ENCODE assay signal across 18 mouse cellular contexts in the genomic region with DNA sequence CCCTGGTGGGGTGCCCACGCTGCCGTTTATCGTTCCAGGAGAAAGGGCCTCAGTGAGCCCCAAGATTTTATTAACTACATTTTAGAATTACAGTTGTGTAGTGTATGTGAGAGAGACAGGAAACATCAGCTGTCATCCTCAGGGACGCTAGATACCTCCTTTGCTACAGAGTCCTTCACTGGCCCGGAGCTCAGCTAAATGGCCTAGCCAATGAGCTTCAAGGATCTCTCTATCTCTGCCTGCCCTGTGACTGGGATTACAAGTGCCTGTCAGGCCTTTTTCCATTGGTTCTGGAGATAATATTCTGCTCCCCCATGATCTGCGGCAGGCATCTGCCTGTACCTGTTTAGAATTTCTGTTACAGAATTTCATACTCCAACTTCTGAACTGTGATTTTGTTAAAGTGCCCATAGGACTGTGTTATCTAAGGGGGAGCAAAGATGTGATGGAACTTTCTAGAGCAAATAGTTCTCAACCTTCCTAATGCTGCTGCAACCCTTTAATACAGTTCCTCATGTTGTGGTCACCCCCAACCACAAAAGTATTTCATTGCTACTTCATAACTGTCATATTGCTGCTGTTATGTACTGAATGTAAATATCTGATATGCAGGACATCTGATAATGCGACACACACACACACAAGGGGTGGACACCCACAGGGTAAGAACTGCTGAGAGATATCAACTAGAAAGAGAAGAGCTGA. TPM values are rescaled to one million over a fixed set of nuclear protein-coding genes. Genes with fewer than 3 reads are reported as not detected.
DNase-seq lines count a peak whose midpoint lies in the region; ATAC-seq and TF ChIP-seq lines count a peak whose summit lies in the region.
"Had no signal": no experiment of that assay in that cellular context is flagged by ENCODE, and none has a peak within 500 bp of the region (broad histone marks: within the 10 kb centered on the region; RNA-seq: fewer than 3 reads in every experiment).

No protein-coding gene starts in this region.

- no peak for TF ChIP-seq CTCF in heart, adult 2 months (IDR thresholded peaks at IDR 0.05)

- TF ChIP-seq EP300 in heart, adult 2 months (IDR thresholded peaks at IDR 0.05; ENCODE audit: insufficient read depth, low read depth, low read length) = no peak

- H3K4me2 ChIP-seq in heart, embryonic 12.5 days = no peak overlapping the region
- H3K4me2 ChIP-seq in midbrain, embryonic 15.5 days = no peak overlapping the region
- H3K4me2 ChIP-seq in intestine, embryonic 16.5 days (ENCODE audit: low read depth, low read length) = no peak overlapping the region
- H3K4me2 ChIP-seq: forebrain, embryonic 13.5 days; limb, embryonic 13.5 days; neural tube, embryonic 12.5 days had no signal

- H3K79me2 ChIP-seq in heart, adult 2 months (replicated peaks; ENCODE audit: control insufficient read depth, insufficient read depth, low read length) = no peaks in the 10 kb centered on the region

- H3K4me1 ChIP-seq in heart, adult 2 months (ENCODE audit: control insufficient read depth, insufficient read depth, low read length) = peaks cover 10% of the 10 kb centered on the region
- peaks cover 21% of the 10 kb centered on the region for H3K4me1 ChIP-seq in heart, embryonic 12.5 days (replicated peaks)
- H3K4me1 ChIP-seq in midbrain, embryonic 10.5 days = peaks cover 32% of the 10 kb centered on the region
- no peaks in the 10 kb centered on the region for H3K4me1 ChIP-seq in midbrain, embryonic 15.5 days
- H3K4me1 ChIP-seq in brown adipose tissue, adult 24 weeks (ENCODE audit: control insufficient read depth, insufficient read depth, insufficient read length, low read length) = peaks cover 19% of the 10 kb centered on the region
- H3K4me1 ChIP-seq in intestine, embryonic 16.5 days (ENCODE audit: control insufficient read depth, insufficient read depth, low read length) = 0 out of 2 replicates have a peak, but pooled peaks cover 4% of the 10 kb centered on the region

- no peak for TF ChIP-seq POLR2A in heart, adult 2 months (IDR thresholded peaks at IDR 0.05; ENCODE audit: insufficient read depth, low read depth, low read length)

- no peak overlapping the region for H3K4me3 ChIP-seq in heart, adult 2 months
- H3K4me3 ChIP-seq in heart, embryonic 12.5 days = no peak overlapping the region
- no peak overlapping the region for H3K4me3 ChIP-seq in midbrain, embryonic 10.5 days
- H3K4me3 ChIP-seq in midbrain, embryonic 15.5 days = no peak overlapping the region
- H3K4me3 ChIP-seq in brown adipose tissue, adult 24 weeks (ENCODE audit: insufficient read depth, low read depth, low read length) = no peak overlapping the region
- H3K4me3 ChIP-seq in intestine, embryonic 16.5 days (ENCODE audit: low read length) = no peak overlapping the region
- H3K4me3 ChIP-seq: forebrain, embryonic 13.5 days; limb, embryonic 13.5 days; neural tube, embryonic 12.5 days had no signal

- 69% methylated on average over 7 of the region's 7 CpGs for WGBS in heart, adult 2 months
- 47% methylated on average over 7 of the region's 7 CpGs for WGBS in heart, embryonic 12.5 days
- 80% methylated on average over 7 of the region's 7 CpGs for WGBS in midbrain, embryonic 10.5 days
- 79% methylated on average over 7 of the region's 7 CpGs for WGBS in midbrain, embryonic 15.5 days
- WGBS in intestine, embryonic 16.5 days = 74% methylated on average over 7 of the region's 7 CpGs

- H3K36me3 ChIP-seq in heart, adult 2 months (ENCODE audit: control insufficient read depth, insufficient read depth, low read length) = no peaks in the 10 kb centered on the region
- H3K36me3 ChIP-seq in heart, embryonic 12.5 days = peaks cover 5% of the 10 kb centered on the region
- H3K36me3 ChIP-seq in midbrain, embryonic 10.5 days = peaks cover 5% of the 10 kb centered on the region
- H3K36me3 ChIP-seq in midbrain, embryonic 15.5 days (replicated peaks) = no peaks in the 10 kb centered on the region
- no peaks in the 10 kb centered on the region for H3K36me3 ChIP-seq in intestine, embryonic 16.5 days (ENCODE audit: control insufficient read depth, insufficient read depth, low read length)

- ATAC-seq in heart, embryonic 12.5 days (ENCODE audit: insufficient number of reproducible peaks, low FRiP score) = no peak
- ATAC-seq in midbrain, embryonic 15.5 days (replicated peaks) = no peak
- ATAC-seq in intestine, embryonic 16.5 days = no peak
- ATAC-seq: forebrain, embryonic 13.5 days; hindbrain, embryonic 16.5 days; midbrain, embryonic 16.5 days; Patski had no signal

- H3K9me3 ChIP-seq in heart, embryonic 12.5 days (replicated peaks) = no peaks in the 10 kb centered on the region
- no peaks in the 10 kb centered on the region for H3K9me3 ChIP-seq in midbrain, embryonic 10.5 days (replicated peaks)
- H3K9me3 ChIP-seq in midbrain, embryonic 15.5 days = no peaks in the 10 kb centered on the region
- no peaks in the 10 kb centered on the region for H3K9me3 ChIP-seq in intestine, embryonic 16.5 days (ENCODE audit: control insufficient read depth, low read length)
- H3K9me3 ChIP-seq: forebrain, embryonic 13.5 days; limb, embryonic 13.5 days; neural tube, embryonic 12.5 days had no signal

- H3K27ac ChIP-seq in heart, adult 2 months = peak overlapping the region; percentile 24; the same call in 1 of the 2 replicates
- H3K27ac ChIP-seq in heart, embryonic 12.5 days (ENCODE audit: poor library complexity, severe bottlenecking) = no peak overlapping the region
- H3K27ac ChIP-seq in midbrain, embryonic 10.5 days (replicated peaks) = 0 out of 2 replicates have a peak overlapping the region, but pooled peaks have one; percentile 53
- H3K27ac ChIP-seq in midbrain, embryonic 15.5 days = no peak overlapping the region
- 0 out of 2 replicates have a peak overlapping the region, but pooled peaks have one; percentile 4 for H3K27ac ChIP-seq in brown adipose tissue, adult 24 weeks (replicated peaks; ENCODE audit: low read depth, low read length)
- H3K27ac ChIP-seq in intestine, embryonic 16.5 days (ENCODE audit: low read length) = no peak overlapping the region
- H3K27ac ChIP-seq: forebrain, embryonic 13.5 days; limb, embryonic 13.5 days; neural tube, embryonic 12.5 days had no signal

- H3K9ac ChIP-seq in heart, adult 2 months (ENCODE audit: low read depth, low read length) = no peak overlapping the region
- no peak overlapping the region for H3K9ac ChIP-seq in heart, embryonic 12.5 days
- no peak overlapping the region for H3K9ac ChIP-seq in midbrain, embryonic 15.5 days
- H3K9ac ChIP-seq in intestine, embryonic 16.5 days (ENCODE audit: low read depth, low read length) = no peak overlapping the region
- H3K9ac ChIP-seq: forebrain, embryonic 13.5 days; limb, embryonic 13.5 days; neural tube, embryonic 12.5 days had no signal

- no peak for DNase-seq in heart, adult 2 months
- no peak for DNase-seq in midbrain, embryonic 10.5 days (ENCODE audit: low spot score)
- peak; percentile 56 for DNase-seq in thymus, postnatal 25 days
- DNase-seq in right cerebral cortex, adult 2 months (ENCODE audit: low spot score in 2 of 2) = no peak
- DNase-seq: cerebellum, adult 9-10 months; gastrocnemius, postnatal 14 days; kidney, postnatal 14 days; layer of hippocampus, postnatal 36 days had no signal

- intact Hi-C loops in heart, adult 2 months (cut with DNase I) = no loop called here

- H3K27me3 ChIP-seq in heart, adult 2 months (ENCODE audit: control insufficient read depth, insufficient read depth, low read length) = no peaks in the 10 kb centered on the region
- H3K27me3 ChIP-seq in heart, embryonic 12.5 days (replicated peaks) = no peaks in the 10 kb centered on the region
- peaks cover 29% of the 10 kb centered on the region; the same call in 1 of the 2 replicates for H3K27me3 ChIP-seq in midbrain, embryonic 10.5 days (ENCODE audit: low read depth, poor library complexity, severe bottlenecking)
- no peaks in the 10 kb centered on the region for H3K27me3 ChIP-seq in midbrain, embryonic 15.5 days (replicated peaks)
- H3K27me3 ChIP-seq in intestine, embryonic 16.5 days (replicated peaks; ENCODE audit: control insufficient read depth, insufficient read depth, low read length) = no peaks in the 10 kb centered on the region
- H3K27me3 ChIP-seq: forebrain, embryonic 13.5 days; limb, embryonic 13.5 days; neural tube, embryonic 12.5 days; Patski had no signal

RNA-seq across cellular contexts. Expression of a gene that starts 3.2 kb away (rescaled TPM):
- total RNA-seq in heart, adult 2 months (2021) = 100 to 1,000 TPM; 140 to 163 TPM
- 70.9 and 117 TPM in 2 replicates for polyA plus RNA-seq in heart, adult 2 months (2012; rRNA removed)
- 298 and 308 TPM in 2 replicates for polyA plus RNA-seq in heart, embryonic 12.5 days (2016; fragmentation: Nextera tagmentation; extraction: Ambion mirVana)
- polyA plus RNA-seq in midbrain, embryonic 10.5 days (2016; fragmentation: Nextera tagmentation; extraction: Ambion mirVana) = 496 and 514 TPM in 2 replicates
- polyA plus RNA-seq in midbrain, embryonic 15.5 days (2015; fragmentation: Nextera tagmentation; extraction: Ambion mirVana) = 382 and 383 TPM in 2 replicates
- 251 and 340 TPM in 2 replicates for polyA plus RNA-seq in brown adipose tissue, adult 24 weeks (2012; ENCODE audit: insufficient read depth, insufficient read length, missing spikeins)
- polyA plus RNA-seq in intestine, embryonic 16.5 days (2015; fragmentation: Nextera tagmentation; extraction: Ambion mirVana) = 375 and 407 TPM in 2 replicates

Comparison
In these comparisons a context has a peak if more than half of its experiments do, and no peak if none do; other contexts are left out.
1. H3K27ac ChIP-seq: peak in heart, adult 2 months (single experiment), midbrain, embryonic 10.5 days (single experiment) and brown adipose tissue, adult 24 weeks (single experiment); none in heart, embryonic 12.5 days (single experiment), midbrain, embryonic 15.5 days (single experiment) and intestine, embryonic 16.5 days (single experiment).